Mouse (Mus musculus): ENCODE measurements around the gene Plekha6.
"Not testable (repeated sequence)": the region's sequence is repeated elsewhere in the genome, so short reads cannot be mapped to it uniquely, and the experiment has no call there.

The Plekha6 gene

DNA sequence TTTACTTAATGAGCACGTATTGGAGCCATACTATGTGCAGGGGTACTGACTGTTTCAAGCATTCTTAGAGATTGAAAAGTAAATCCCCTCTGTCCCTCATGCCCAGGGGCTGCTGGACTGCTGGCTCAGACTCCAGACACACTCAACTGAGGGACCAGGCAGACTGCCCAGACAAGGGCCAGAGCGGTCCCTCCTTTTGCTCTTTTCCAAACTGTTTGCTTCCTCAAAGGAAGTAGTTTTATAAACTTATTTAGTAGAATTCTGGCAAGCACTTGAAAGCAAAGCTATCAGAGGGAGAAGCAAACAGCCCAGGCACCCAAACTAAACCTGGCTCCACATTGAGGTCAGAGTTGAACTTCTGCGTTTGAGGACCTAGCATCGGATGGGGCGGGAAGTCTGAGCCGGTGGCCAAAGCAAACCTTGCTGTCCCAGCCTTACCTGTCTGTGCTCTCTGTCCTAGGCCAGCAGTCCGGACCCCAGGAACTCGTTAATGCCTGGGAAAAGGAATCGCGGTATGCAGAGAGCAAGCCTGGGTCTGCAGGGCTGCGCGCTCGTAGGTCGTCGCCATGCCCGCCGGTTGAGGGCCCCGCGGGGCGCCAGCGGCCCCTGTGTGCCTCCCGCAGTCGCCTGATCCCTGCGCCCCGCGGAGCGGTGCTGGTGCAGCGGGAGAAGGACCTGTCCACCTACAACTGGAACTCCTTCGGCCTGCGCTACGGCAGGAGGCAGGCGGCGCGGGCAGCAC is 165.1 kb downstream of the Plekha6 start:
- peak; percentile 11 for DNase-seq

DNA sequence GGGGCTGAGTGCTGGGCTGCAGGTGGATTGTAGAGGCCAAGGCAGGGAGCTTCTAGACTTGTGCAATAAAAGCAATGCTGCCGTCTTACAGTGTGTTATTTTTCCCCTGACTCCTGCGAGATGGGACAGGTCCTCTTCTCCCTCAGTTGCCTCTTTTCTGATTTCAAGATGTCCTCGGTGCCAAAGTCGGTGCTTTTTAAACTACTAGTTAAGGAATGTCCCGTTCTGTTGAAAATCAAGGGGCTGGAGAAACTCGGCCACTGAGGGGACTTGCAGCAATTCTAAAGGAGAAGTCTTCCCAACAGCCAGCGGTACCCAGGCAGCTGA is 165.6 kb downstream of the Plekha6 start:
- no peak for DNase-seq

GRCm38 (mm10) chr1:133331142-133331541 is 167.1 kb downstream of the Plekha6 start:
- DNase-seq: no peak

DNA sequence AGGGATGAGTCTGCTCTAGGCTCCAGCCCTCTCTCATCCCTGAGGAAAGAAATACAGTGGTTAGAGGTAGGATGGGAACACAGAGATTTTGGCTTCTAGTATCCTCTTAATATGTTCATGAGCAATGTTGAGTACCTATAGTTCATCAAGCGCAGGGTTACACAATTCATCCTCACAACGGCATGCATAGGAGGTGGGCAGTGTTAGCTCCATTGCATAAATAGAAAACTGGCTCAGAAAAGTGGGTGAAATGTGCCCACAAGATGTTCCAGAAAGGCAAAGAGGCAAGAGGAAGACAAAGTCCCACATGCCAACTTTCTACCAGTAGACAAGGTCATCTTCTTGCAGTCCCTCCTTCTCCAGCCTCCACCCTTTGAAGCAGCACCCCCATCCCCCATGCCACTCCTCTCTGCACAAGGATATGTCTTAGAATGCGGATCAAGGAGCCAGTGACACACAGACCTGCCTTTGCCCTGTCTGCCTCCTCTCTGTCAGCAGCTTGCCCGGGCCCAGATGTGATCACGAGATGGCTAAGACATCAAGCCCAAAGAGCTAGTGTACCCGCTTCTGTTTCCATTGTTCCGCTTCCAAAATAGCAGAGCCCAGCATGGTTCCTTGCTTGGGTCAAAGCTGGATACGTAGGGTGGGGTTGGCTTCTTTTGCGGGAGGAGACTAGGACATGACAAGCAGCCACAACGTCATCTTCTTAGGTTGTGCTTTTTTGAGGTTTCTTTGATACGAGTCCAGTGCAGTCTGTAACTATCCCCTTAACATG is 168.8 kb downstream of the Plekha6 start:
- DNase-seq: no peak

GRCm38 (mm10) chr1:133333937-133334336 is 169.9 kb downstream of the Plekha6 start:
- DNase-seq: no peak

- not testable (repeated sequence) for DNase-seq
These were observed 176.4 kb downstream of the Plekha6 start for GRCm38 (mm10) chr1:133340403-133340802.

DNA sequence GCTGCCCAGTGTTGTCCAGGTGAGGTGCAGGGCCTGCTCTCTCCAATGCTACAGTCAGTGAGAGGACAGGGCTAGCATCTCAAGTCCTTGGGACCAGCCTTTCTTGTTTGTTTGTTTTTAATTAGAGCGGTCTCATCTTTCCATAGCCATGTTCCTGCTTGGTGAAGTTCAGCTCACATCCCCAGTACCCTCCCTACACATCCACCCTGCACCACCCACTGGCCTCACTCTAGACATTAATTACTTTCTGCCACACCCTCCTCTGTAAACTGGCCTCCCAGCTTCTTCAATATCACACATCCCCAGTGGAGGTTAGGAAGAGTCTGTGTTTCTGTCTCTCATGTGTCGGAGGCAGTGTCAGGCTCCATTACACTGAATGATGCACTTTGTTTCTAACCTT is 180.3 kb downstream of the Plekha6 start:
- no peak for DNase-seq

DNA sequence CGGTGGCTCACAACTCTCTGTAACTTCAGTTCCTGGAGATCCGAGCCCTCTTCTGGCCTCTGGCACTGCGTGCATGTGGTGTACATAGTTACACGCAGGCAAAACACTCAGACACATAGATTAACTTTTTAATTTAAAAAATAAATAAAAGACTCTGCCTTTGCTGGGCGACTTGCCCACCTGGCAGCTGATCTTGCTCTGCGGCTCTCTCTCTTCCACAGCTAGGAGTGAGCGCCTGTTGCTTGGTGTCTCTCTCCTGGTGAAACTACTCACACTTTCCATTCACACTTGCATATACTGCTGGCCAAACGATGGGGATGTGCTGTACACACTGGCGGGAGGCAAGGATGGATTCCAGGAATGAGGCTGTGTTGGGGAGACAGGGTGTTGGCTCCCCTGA is 182.5 kb downstream of the Plekha6 start:
- no peak for DNase-seq

DNA sequence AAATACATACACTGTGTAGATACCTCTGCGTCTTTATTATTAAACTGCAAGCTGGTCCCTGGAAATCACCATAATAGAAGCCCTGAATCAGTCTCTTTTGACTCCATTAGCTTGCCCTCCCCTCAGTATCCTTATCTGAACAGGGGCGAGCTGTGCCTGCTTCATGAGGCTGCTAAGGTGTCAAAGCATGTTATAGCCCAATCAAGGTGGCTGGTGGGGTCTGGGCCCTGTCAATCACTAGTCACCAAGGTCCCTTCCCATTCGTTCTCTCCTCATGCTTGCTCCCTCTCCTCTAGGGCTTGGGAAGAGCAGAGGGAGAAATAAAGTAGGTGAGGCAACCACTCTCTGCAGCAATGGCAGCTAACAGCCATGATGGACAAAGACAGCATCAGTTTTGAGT is 183.2 kb downstream of the Plekha6 start:
- no peak for DNase-seq

GRCm38 (mm10) chr1:133347693-133348520 is 183.9 kb downstream of the Plekha6 start:
- DNase-seq: no peak

- no peak for DNase-seq
These were observed 186.2 kb downstream of the Plekha6 start, which contains the start of gene Ren1 for GRCm38 (mm10) chr1:133350210-133350609. TSS of gene Ren1 (plus strand) at chr1:133350510.

GRCm38 (mm10) chr1:133351762-133352161 is 187.8 kb downstream of the Plekha6 start:
- DNase-seq: no peak
